Mouse (Mus musculus): ENCODE measurements around the gene Mindy4. TPM values are rescaled to one million over a fixed set of nuclear protein-coding genes. Genes with fewer than 3 reads are reported as not detected.

Gene Mindy4
- total and polyA plus RNA-seq, 3 experiments = not detected

- Histone ChIP-seq H3K27me3 (replicated peaks) (peaks cover 29% of the 10 kb centered on the region), H3K9ac (ENCODE audit: insufficient read depth, low read depth) (no peak overlapping the region), H3K79me2 (replicated peaks; ENCODE audit: control insufficient read depth, extremely low read depth, insufficient read depth, poor library complexity, severe bottlenecking) (no peaks in the 10 kb centered on the region), H3K4me3 (replicated peaks in 1 of 3; ENCODE audit: low read depth in 2 of 3, low read length in 2 of 3, poor library complexity in 1 of 3) (no peak overlapping the region), H3K4me1 (ENCODE audit: control insufficient read depth in 1 of 2, insufficient read depth in 2 of 2) (peaks cover 0 to 7% of the 10 kb centered on the region in 2 experiments; a peak in 1 of 4 replicates), H3K9me3 (replicated peaks; ENCODE audit: low read length) (no peaks in the 10 kb centered on the region), H3K27ac (ENCODE audit: insufficient read depth, low read depth) (no peak overlapping the region), H3K4me2 (ENCODE audit: insufficient read depth, low read depth, poor library complexity, severe bottlenecking) (no peak overlapping the region), H3K36me3 (replicated peaks in 1 of 2; ENCODE audit: control insufficient read depth in 1 of 2, insufficient read depth in 1 of 2, low read length in 1 of 2) (no peaks in the 10 kb centered on the region)
- DNase-seq (ENCODE audit: extremely low read depth) = no peak
- no peak for TF ChIP-seq UBTF (IDR thresholded peaks at IDR 0.05; ENCODE audit: low read depth, low read length)
- no peak for TF ChIP-seq NELFE (IDR thresholded peaks at IDR 0.05; ENCODE audit: low read depth, low read length)
- TF ChIP-seq ZMIZ1 (IDR thresholded peaks at IDR 0.05; ENCODE audit: low read depth, low read length) = no peak
- no peak for TF ChIP-seq SIN3A (IDR thresholded peaks at IDR 0.05; ENCODE audit: low read length)
- no peak for TF ChIP-seq ELF1 (IDR thresholded peaks at IDR 0.05; ENCODE audit: low read depth, low read length)
- no peak for TF ChIP-seq RAD21 (IDR thresholded peaks at IDR 0.05; ENCODE audit: low read depth, low read length)
- no peak for TF ChIP-seq ZKSCAN1 (IDR thresholded peaks at IDR 0.05; ENCODE audit: borderline replicate concordance, low read depth, low read length)
- TF ChIP-seq ZNF384 (IDR thresholded peaks at IDR 0.05; ENCODE audit: low read depth, low read length) = no peak
- TF ChIP-seq CTCF (conservative IDR thresholded peaks at IDR 0.05 in 1 of 2, IDR thresholded peaks at IDR 0.05 in 1 of 2; ENCODE audit: low read depth in 2 of 2, low read length in 2 of 2) = no peak
- TF ChIP-seq MYC (IDR thresholded peaks at IDR 0.05; ENCODE audit: low read depth, low read length) = no peak
- no peak for TF ChIP-seq GABPA (IDR thresholded peaks at IDR 0.05; ENCODE audit: insufficient replicate concordance, low read depth, low read length)
- TF ChIP-seq RCOR1 (conservative IDR thresholded peaks at IDR 0.05; ENCODE audit: low read depth, low read length) = no peak
- dilution Hi-C loops (cut with MboI; ENCODE audit: extremely low pct_ligation_motif_present, extremely low pct_unique_long_range_greater_than_20kb, low sequenced_read_pairs) (no loop called here), in situ Hi-C loops (cut with MboI; ENCODE audit: low pct_ligation_motif_present, low pct_unique_long_range_greater_than_20kb, low sequenced_read_pairs) (no loop called here)
Measured at GRCm38 (mm10) chr6:55272952-55273351, 69.8 kb downstream of the Mindy4 start.

- Histone ChIP-seq H3K9me3 (replicated peaks; ENCODE audit: low read length) (no peaks in the 10 kb centered on the region), H3K27me3 (replicated peaks) (peaks cover 30% of the 10 kb centered on the region), H3K4me3 (replicated peaks in 1 of 3; ENCODE audit: low read depth in 2 of 3, low read length in 2 of 3, poor library complexity in 1 of 3) (no peak overlapping the region), H3K36me3 (replicated peaks in 1 of 2; ENCODE audit: control insufficient read depth in 1 of 2, insufficient read depth in 1 of 2, low read length in 1 of 2) (no peaks in the 10 kb centered on the region), H3K4me2 (ENCODE audit: insufficient read depth, low read depth, poor library complexity, severe bottlenecking) (no peak overlapping the region), H3K27ac (ENCODE audit: insufficient read depth, low read depth) (no peak overlapping the region), H3K9ac (ENCODE audit: insufficient read depth, low read depth) (no peak overlapping the region), H3K4me1 (ENCODE audit: control insufficient read depth in 1 of 2, insufficient read depth in 2 of 2) (peaks cover 0 to 7% of the 10 kb centered on the region in 2 experiments; a peak in 1 of 4 replicates), H3K79me2 (replicated peaks; ENCODE audit: control insufficient read depth, extremely low read depth, insufficient read depth, poor library complexity, severe bottlenecking) (no peaks in the 10 kb centered on the region)
- TF ChIP-seq USF2 (conservative IDR thresholded peaks at IDR 0.05; ENCODE audit: low read depth, low read length) (no peak), USF1 (IDR thresholded peaks at IDR 0.05; ENCODE audit: low read depth, low read length) (no peak), MYC (IDR thresholded peaks at IDR 0.05; ENCODE audit: low read depth, low read length) (no peak), MEF2A (IDR thresholded peaks at IDR 0.05; ENCODE audit: borderline replicate concordance, low read depth, low read length) (no peak), ZC3H11A (IDR thresholded peaks at IDR 0.05; ENCODE audit: low read depth, low read length) (no peak), UBTF (IDR thresholded peaks at IDR 0.05; ENCODE audit: low read depth, low read length) (no peak), NRF1 (IDR thresholded peaks at IDR 0.05; ENCODE audit: low read depth, low read length) (no peak), ETS1 (conservative IDR thresholded peaks at IDR 0.05; ENCODE audit: low read depth, low read length) (no peak), SMC3 (IDR thresholded peaks at IDR 0.05; ENCODE audit: low read depth, low read length) (no peak), MAZ (IDR thresholded peaks at IDR 0.05; ENCODE audit: low read depth, low read length) (no peak), IRF4 (IDR thresholded peaks at IDR 0.05; ENCODE audit: low read depth, low read length) (no peak), TBP (conservative IDR thresholded peaks at IDR 0.05; ENCODE audit: low read depth, low read length) (no peak), ZNF384 (IDR thresholded peaks at IDR 0.05; ENCODE audit: low read depth, low read length) (no peak), TCF12 (IDR thresholded peaks at IDR 0.05; ENCODE audit: low read depth, low read length) (no peak), MAFK (IDR thresholded peaks at IDR 0.05; ENCODE audit: insufficient replicate concordance, low read length) (no peak), PAX5 (IDR thresholded peaks at IDR 0.05; ENCODE audit: low read length) (no peak), E2F4 (IDR thresholded peaks at IDR 0.05; ENCODE audit: insufficient replicate concordance, low read depth, low read length) (no peak), BHLHE40 (IDR thresholded peaks at IDR 0.05; ENCODE audit: low read depth, low read length) (no peak), JUND (conservative IDR thresholded peaks at IDR 0.05; ENCODE audit: low read depth, low read length) (no peak)
- dilution Hi-C loops (cut with MboI; ENCODE audit: extremely low pct_ligation_motif_present, extremely low pct_unique_long_range_greater_than_20kb, low sequenced_read_pairs) (no loop called here), in situ Hi-C loops (cut with MboI; ENCODE audit: low pct_ligation_motif_present, low pct_unique_long_range_greater_than_20kb, low sequenced_read_pairs) (no loop called here)
- no peak for DNase-seq (ENCODE audit: extremely low read depth)
Measured at GRCm38 (mm10) chr6:55273463-55273862, 70.3 kb downstream of the Mindy4 start.
